Mouse (Mus musculus) CH12.LX (cell line): ENCODE data around the gene Man2b2.

Experiments
- CTCF ChIP-seq, 2 experiments: IDR thresholded peaks in 1 of 2; conservative IDR thresholded peaks in 1 of 2; 2 replicates each; pipeline ENCODE4 v1.5.1; 2011 to 2012; ENCODE audit warnings: low read depth in 2 of 2, low read length in 2 of 2, improper control_type of control experiment in 1 of 2, inconsistent platforms in 1 of 2, mild to moderate bottlenecking in 1 of 2, moderate library complexity in 1 of 2
- EP300 ChIP-seq: IDR thresholded peaks from 2 replicates; pipeline ENCODE4 v1.6.1; 2011; ENCODE audit warnings: low read length, improper control_type of control experiment
- HCFC1 ChIP-seq: IDR thresholded peaks from 2 replicates; pipeline ENCODE4 v1.6.1; 2012; ENCODE audit warnings: low read depth, mild to moderate bottlenecking, inconsistent platforms, low read length, improper control_type of control experiment

- TF ChIP-seq EP300 (no peak), CTCF (conservative IDR thresholded peaks at IDR 0.05 in 1 of 2, IDR thresholded peaks at IDR 0.05 in 1 of 2; ENCODE audit: low read depth in 2 of 2, low read length in 2 of 2) (no peak), HCFC1 (no peak)
Observed at GRCm38 (mm10) chr5:36777186-36777585, 53.3 kb downstream of the Man2b2 start.
